Mouse (Mus musculus): ENCODE measurements around the gene Sf3b1. TPM values are rescaled to one million over a fixed set of nuclear protein-coding genes. Genes with fewer than 3 reads are reported as not detected.

Gene Sf3b1
- total and polyA plus RNA-seq, 2 experiments from 2014 or later, result 119 to 172 TPM

DNA sequence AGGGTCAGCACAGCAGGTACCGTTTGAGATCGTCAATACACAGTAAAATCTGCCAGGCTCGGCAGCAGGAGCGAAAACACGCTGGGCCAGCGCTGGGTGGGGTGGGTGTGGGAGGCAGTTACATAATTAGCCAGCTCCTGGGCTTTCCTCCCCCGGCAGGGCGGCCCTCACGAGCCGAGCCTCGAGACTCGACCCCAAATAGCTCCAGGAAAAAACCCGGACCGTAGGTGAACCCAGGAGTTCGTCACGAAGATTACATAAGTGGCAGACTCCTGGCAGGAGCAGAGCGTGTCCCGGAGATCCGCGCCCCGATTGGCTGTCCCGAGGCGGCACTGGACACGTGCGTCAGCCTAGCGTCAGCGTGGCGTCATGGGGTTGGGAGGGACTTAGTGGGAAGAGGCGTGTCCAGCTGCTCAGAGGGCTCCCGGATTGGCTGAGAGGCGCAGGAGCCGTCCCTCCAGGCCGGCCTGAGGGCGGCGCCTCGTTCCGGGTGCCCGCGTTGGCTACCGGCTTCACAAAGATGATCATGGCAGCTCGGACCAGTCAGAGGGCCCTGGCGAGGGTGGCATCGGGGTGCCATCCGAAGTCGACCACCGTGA lies 25.2 kb upstream of the Sf3b1 start, which contains the start of gene Coq10b:
Gene Coq10b (plus strand): TSS at position 416 of the 599 bp plus-strand sequence.
- WGBS, result under 1% methylated on average over 46 of the region's 46 CpGs
- ATAC-seq (ENCODE audit: insufficient read depth, low read depth), result peak; percentile 100

DNA sequence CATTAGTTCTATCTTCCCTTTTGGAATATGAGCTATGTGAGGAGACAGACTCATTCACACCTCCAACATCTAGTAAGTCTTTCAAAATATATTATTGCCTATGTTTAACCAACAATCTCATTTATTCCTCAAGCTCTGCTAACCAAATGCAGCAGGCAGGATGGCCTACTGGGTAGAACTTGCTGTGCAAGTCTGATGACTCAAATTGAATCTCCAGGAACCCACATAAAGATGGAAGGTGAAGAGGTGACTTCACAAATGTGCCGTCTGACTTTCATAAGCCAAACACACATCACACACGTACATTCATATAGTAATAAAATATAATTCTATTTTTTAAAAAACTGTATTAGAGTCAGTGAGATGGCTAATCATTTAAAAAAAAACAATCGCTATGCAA lies 24.4 kb upstream of the Sf3b1 start:
- no peak for ATAC-seq (ENCODE audit: insufficient read depth, low read depth)
- Histone ChIP-seq H3K27me3 (ENCODE audit: control insufficient read depth, insufficient read depth, low read length) (no peaks in the 10 kb centered on the region), H3K4me2 (ENCODE audit: low read depth, low read length) (peak overlapping the region; percentile 74), H3K27ac (ENCODE audit: low read depth) (peak overlapping the region; percentile 95), H3K4me1 (ENCODE audit: control insufficient read depth, insufficient read depth) (peaks cover 16% of the 10 kb centered on the region), H3K36me3 (replicated peaks; ENCODE audit: control insufficient read depth, insufficient read depth, low read length) (peaks cover 15% of the 10 kb centered on the region; the same call in 1 of the 2 replicates), H3K9ac (replicated peaks; ENCODE audit: low read depth, low read length) (peak overlapping the region; percentile 53), H3K9me3 (replicated peaks; ENCODE audit: control insufficient read depth, low read length) (no peaks in the 10 kb centered on the region), H3K4me3 (ENCODE audit: low read depth, low read length) (peak overlapping the region; percentile 74)
- WGBS, result 73% methylated on average over 3 of the region's 3 CpGs
- TF ChIP-seq EP300 (IDR thresholded peaks at IDR 0.05; ENCODE audit: low read depth), result no peak
- TF ChIP-seq CTCF (IDR thresholded peaks at IDR 0.05; ENCODE audit: low read depth), result no peak
- DNase-seq (ENCODE audit: low spot score), result no peak

More for the DNA sequence above, 25.2 kb upstream of the Sf3b1 start, which contains the start of gene Coq10b:
- DNase-seq (ENCODE audit: low spot score), result peak; percentile 98
- Histone ChIP-seq H3K27ac (ENCODE audit: low read depth) (peak within 1 kb of the TSS; percentile 95), H3K4me3 (ENCODE audit: low read depth, low read length) (peak within 1 kb of the TSS; percentile 74), H3K9me3 (replicated peaks; ENCODE audit: control insufficient read depth, low read length) (no peaks in the 10 kb centered on the region), H3K4me1 (ENCODE audit: control insufficient read depth, insufficient read depth) (peaks cover 16% of the 10 kb centered on the region), H3K36me3 (replicated peaks; ENCODE audit: control insufficient read depth, insufficient read depth, low read length) (peaks cover 19% of the 10 kb centered on the region; the same call in 1 of the 2 replicates), H3K4me2 (ENCODE audit: low read depth, low read length) (peak within 1 kb of the TSS; percentile 74), H3K9ac (replicated peaks; ENCODE audit: low read depth, low read length) (peak within 1 kb of the TSS; percentile 70), H3K27me3 (ENCODE audit: control insufficient read depth, insufficient read depth, low read length) (no peaks in the 10 kb centered on the region)
- TF ChIP-seq EP300 (IDR thresholded peaks at IDR 0.05; ENCODE audit: low read depth) (peak; percentile 81; the same call in 1 of the 2 replicates), CTCF (IDR thresholded peaks at IDR 0.05; ENCODE audit: low read depth) (no peak)

DNA sequence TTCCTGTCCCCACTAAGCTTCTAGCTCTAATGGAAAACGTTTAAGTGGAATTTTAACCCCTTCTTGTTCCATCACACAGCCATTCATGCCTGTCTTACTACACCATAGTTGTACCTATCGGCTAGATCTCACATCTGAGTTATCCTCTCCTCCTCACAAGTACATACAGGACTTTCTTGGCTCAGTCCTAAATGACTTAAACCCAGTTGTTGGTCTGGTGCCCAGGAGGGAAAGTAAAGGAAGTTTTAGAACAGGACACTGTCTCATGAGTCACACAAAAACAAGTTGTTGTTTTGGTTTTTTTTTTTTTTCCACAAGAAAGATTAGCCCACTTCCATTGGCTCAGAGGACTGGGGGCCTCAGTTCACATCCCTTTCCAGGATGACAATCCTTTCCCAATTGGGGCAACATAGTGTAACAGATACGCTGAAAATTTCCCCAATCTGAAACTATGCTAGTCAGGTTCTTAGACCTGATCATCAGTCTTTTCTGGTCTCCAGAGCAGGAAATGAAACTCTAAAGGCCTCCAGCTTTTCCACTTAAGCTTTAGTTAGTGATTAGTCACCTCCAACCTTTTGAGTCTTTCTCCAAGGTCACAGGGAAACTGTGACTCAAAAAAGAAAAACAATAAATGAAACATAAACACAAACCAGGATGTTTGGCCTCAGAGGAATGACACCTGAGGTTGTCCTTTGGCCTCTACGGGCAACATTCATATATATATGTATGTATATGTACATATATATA lies 21.7 kb upstream of the Sf3b1 start:
- H3K9ac ChIP-seq (replicated peaks; ENCODE audit: low read depth, low read length), result no peak overlapping the region
- H3K9me3 ChIP-seq (replicated peaks; ENCODE audit: control insufficient read depth, low read length), result no peaks in the 10 kb centered on the region
- 55% methylated on average over 4 of the region's 4 CpGs for WGBS
- no peak for ATAC-seq (ENCODE audit: insufficient read depth, low read depth)
- peaks cover 7% of the 10 kb centered on the region; the same call in 1 of the 2 replicates for H3K4me1 ChIP-seq (ENCODE audit: control insufficient read depth, insufficient read depth)
- no peaks in the 10 kb centered on the region for H3K27me3 ChIP-seq (ENCODE audit: control insufficient read depth, insufficient read depth, low read length)
- no peak for DNase-seq (ENCODE audit: low spot score)
- no peak overlapping the region for H3K27ac ChIP-seq (ENCODE audit: low read depth)
- no peak overlapping the region for H3K4me2 ChIP-seq (ENCODE audit: low read depth, low read length)
- TF ChIP-seq CTCF (IDR thresholded peaks at IDR 0.05; ENCODE audit: low read depth), result no peak
- H3K36me3 ChIP-seq (replicated peaks; ENCODE audit: control insufficient read depth, insufficient read depth, low read length), result no peaks in the 10 kb centered on the region
- H3K4me3 ChIP-seq (ENCODE audit: low read depth, low read length), result no peak overlapping the region

DNA sequence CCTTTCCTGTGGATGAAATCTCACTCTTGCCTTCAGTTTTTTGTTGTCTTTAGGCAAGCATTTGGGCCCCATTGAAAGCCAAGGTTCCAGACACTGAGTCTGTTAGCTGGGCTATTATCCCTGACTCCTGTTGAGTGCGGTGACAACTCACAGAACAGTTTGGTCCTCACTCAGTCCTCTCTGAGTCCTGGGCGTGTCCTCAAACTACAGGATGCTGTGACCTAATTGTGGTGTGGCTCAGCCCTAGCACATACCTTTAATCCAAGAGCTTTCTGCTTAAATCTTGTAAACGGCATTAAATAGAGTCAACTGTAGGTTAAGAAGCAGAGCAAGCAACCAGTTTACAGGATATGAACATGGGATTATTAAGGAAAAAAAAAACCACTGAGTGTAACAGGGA lies 15.9 kb upstream of the Sf3b1 start:
- DNase-seq (ENCODE audit: low spot score) (no peak), ATAC-seq (ENCODE audit: insufficient read depth, low read depth) (no peak)
- no peaks in the 10 kb centered on the region for H3K36me3 ChIP-seq (replicated peaks; ENCODE audit: control insufficient read depth, insufficient read depth, low read length)
- 69% methylated on average over 3 of the region's 3 CpGs for WGBS
- H3K4me2 ChIP-seq (ENCODE audit: low read depth, low read length), result no peak overlapping the region
- peaks cover 7% of the 10 kb centered on the region; the same call in 1 of the 2 replicates for H3K9me3 ChIP-seq (replicated peaks; ENCODE audit: control insufficient read depth, low read length)
- no peak overlapping the region for H3K9ac ChIP-seq (replicated peaks; ENCODE audit: low read depth, low read length)
- H3K4me3 ChIP-seq (ENCODE audit: low read depth, low read length), result no peak overlapping the region
- TF ChIP-seq CTCF (IDR thresholded peaks at IDR 0.05; ENCODE audit: low read depth), result no peak
- no peak for TF ChIP-seq EP300 (IDR thresholded peaks at IDR 0.05; ENCODE audit: low read depth)
- no peaks in the 10 kb centered on the region for H3K4me1 ChIP-seq (ENCODE audit: control insufficient read depth, insufficient read depth)
- H3K27me3 ChIP-seq (ENCODE audit: control insufficient read depth, insufficient read depth, low read length), result no peaks in the 10 kb centered on the region
- no peak overlapping the region for H3K27ac ChIP-seq (ENCODE audit: low read depth)

DNA sequence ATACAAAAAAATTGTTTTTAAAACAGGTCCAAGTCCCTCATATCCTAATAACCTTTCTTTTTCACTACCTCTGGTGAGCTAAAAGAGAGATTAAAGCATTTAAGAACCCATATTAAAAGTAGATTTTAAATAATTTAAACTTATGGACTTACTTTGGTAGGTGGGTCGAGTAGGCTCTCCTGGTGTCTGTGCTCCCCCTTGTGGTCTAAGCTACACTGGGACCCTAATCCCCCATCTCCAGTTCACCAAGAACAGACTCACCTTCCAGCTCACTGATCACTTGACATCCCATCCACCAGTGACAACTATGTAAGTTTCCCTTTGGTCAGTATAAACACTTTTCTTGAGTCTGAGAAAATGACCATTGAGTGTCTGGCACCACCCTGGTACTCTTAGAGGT lies 15.0 kb upstream of the Sf3b1 start:
- no peak overlapping the region for H3K9ac ChIP-seq (replicated peaks; ENCODE audit: low read depth, low read length)
- no peak overlapping the region for H3K4me3 ChIP-seq (ENCODE audit: low read depth, low read length)
- 54% methylated on average over 1 of the region's 1 CpGs for WGBS
- no peaks in the 10 kb centered on the region for H3K4me1 ChIP-seq (ENCODE audit: control insufficient read depth, insufficient read depth)
- no peaks in the 10 kb centered on the region for H3K27me3 ChIP-seq (ENCODE audit: control insufficient read depth, insufficient read depth, low read length)
- DNase-seq (ENCODE audit: low spot score), result no peak
- no peak for TF ChIP-seq EP300 (IDR thresholded peaks at IDR 0.05; ENCODE audit: low read depth)
- no peak for TF ChIP-seq CTCF (IDR thresholded peaks at IDR 0.05; ENCODE audit: low read depth)
- H3K36me3 ChIP-seq (replicated peaks; ENCODE audit: control insufficient read depth, insufficient read depth, low read length), result no peaks in the 10 kb centered on the region
- no peak for ATAC-seq (ENCODE audit: insufficient read depth, low read depth)
- H3K4me2 ChIP-seq (ENCODE audit: low read depth, low read length), result no peak overlapping the region
- H3K9me3 ChIP-seq (replicated peaks; ENCODE audit: control insufficient read depth, low read length), result peaks cover 7% of the 10 kb centered on the region; the same call in 1 of the 2 replicates
- H3K27ac ChIP-seq (ENCODE audit: low read depth), result no peak overlapping the region
